Mouse (Mus musculus): ENCODE results near the gene Apol6. TPM values are rescaled to one million over a fixed set of nuclear protein-coding genes. Genes with fewer than 3 reads are reported as not detected.
"Not testable (repeated sequence)": the region's sequence is repeated elsewhere in the genome, so short reads cannot be mapped to it uniquely, and the experiment has no call there.

Apol6 gene
- polyA plus RNA-seq, 1 experiment: not detected

GRCm38 (mm10) chr15:77040784-77041183 lies 3.7 kb upstream of the Apol6 start:
- Histone ChIP-seq H3K27me3 (replicated peaks) (peaks cover 74% of the 10 kb centered on the region), H3K4me3 (replicated peaks) (no peak overlapping the region), H3K4me1 (peaks cover 6% of the 10 kb centered on the region; the same call in 1 of the 2 replicates), H3K36me3 (replicated peaks; ENCODE audit: low read length) (no peaks in the 10 kb centered on the region), H3K9me3 (peaks cover 5% of the 10 kb centered on the region; the same call in 1 of the 2 replicates)
- no peak for TF ChIP-seq FLI1 (IDR thresholded peaks at IDR 0.05; ENCODE audit: low read length)
- TF ChIP-seq GATA1 (IDR thresholded peaks at IDR 0.05; ENCODE audit: borderline replicate concordance, low read length): no peak

GRCm38 (mm10) chr15:77045609-77046008 lies 1.1 kb downstream of the Apol6 start:
- 0 out of 2 replicates have a peak, but pooled peaks cover 2% of the 10 kb centered on the region for H3K4me1 ChIP-seq
- TF ChIP-seq GATA1 (IDR thresholded peaks at IDR 0.05; ENCODE audit: borderline replicate concordance, low read length): no peak
- no peak for TF ChIP-seq FLI1 (IDR thresholded peaks at IDR 0.05; ENCODE audit: low read length)
- H3K4me3 ChIP-seq (replicated peaks): no peak overlapping the region
- peaks cover 56% of the 10 kb centered on the region for H3K27me3 ChIP-seq (replicated peaks)
- no peaks in the 10 kb centered on the region for H3K36me3 ChIP-seq (replicated peaks; ENCODE audit: low read length)
- peaks cover 9% of the 10 kb centered on the region for H3K9me3 ChIP-seq

GRCm38 (mm10) chr15:77050570-77050969 lies 6.0 kb downstream of the Apol6 start, which contains the start of gene Mb:
Gene Mb, minus strand, starts transcription at chr15:77050670.
- Histone ChIP-seq H3K36me3 (replicated peaks; ENCODE audit: low read length) (no peaks in the 10 kb centered on the region), H3K4me1 (no peaks in the 10 kb centered on the region), H3K9me3 (peaks cover 5% of the 10 kb centered on the region; the same call in 1 of the 2 replicates), H3K27me3 (replicated peaks) (peaks cover 54% of the 10 kb centered on the region), H3K4me3 (replicated peaks) (no peak within 1 kb of the TSS)
- no peak for TF ChIP-seq FLI1 (IDR thresholded peaks at IDR 0.05; ENCODE audit: low read length)
- no peak for TF ChIP-seq GATA1 (IDR thresholded peaks at IDR 0.05; ENCODE audit: borderline replicate concordance, low read length)

GRCm38 (mm10) chr15:77052176-77052575 lies 7.6 kb downstream of the Apol6 start:
- H3K4me3 ChIP-seq (replicated peaks): no peak overlapping the region
- no peaks in the 10 kb centered on the region for H3K4me1 ChIP-seq
- 0 out of 2 replicates have a peak, but pooled peaks cover 2% of the 10 kb centered on the region for H3K9me3 ChIP-seq
- TF ChIP-seq GATA1 (IDR thresholded peaks at IDR 0.05; ENCODE audit: borderline replicate concordance, low read length) (no peak), FLI1 (IDR thresholded peaks at IDR 0.05; ENCODE audit: low read length) (no peak)
- no peaks in the 10 kb centered on the region for H3K36me3 ChIP-seq (replicated peaks; ENCODE audit: low read length)
- peaks cover 48% of the 10 kb centered on the region for H3K27me3 ChIP-seq (replicated peaks)

GRCm38 (mm10) chr15:77053021-77053420 lies 8.5 kb downstream of the Apol6 start:
- H3K9me3 ChIP-seq: no peaks in the 10 kb centered on the region
- H3K4me1 ChIP-seq: no peaks in the 10 kb centered on the region
- H3K4me3 ChIP-seq (replicated peaks): no peak overlapping the region
- no peak for TF ChIP-seq GATA1 (IDR thresholded peaks at IDR 0.05; ENCODE audit: borderline replicate concordance, low read length)
- no peak for TF ChIP-seq FLI1 (IDR thresholded peaks at IDR 0.05; ENCODE audit: low read length)
- H3K36me3 ChIP-seq (replicated peaks; ENCODE audit: low read length): no peaks in the 10 kb centered on the region
- peaks cover 50% of the 10 kb centered on the region for H3K27me3 ChIP-seq (replicated peaks)

- Histone ChIP-seq H3K4me3 (replicated peaks) (no peak overlapping the region), H3K27me3 (replicated peaks) (peaks cover 36% of the 10 kb centered on the region)
- TF ChIP-seq GATA1 (IDR thresholded peaks at IDR 0.05; ENCODE audit: borderline replicate concordance, low read length): no peak
- no peak for TF ChIP-seq FLI1 (IDR thresholded peaks at IDR 0.05; ENCODE audit: low read length)
Observed at GRCm38 (mm10) chr15:77054611-77055175, 10.2 kb downstream of the Apol6 start.

GRCm38 (mm10) chr15:77056001-77056790 lies 11.7 kb downstream of the Apol6 start:
- Histone ChIP-seq H3K9me3 (peaks cover 3% of the 10 kb centered on the region; the same call in 1 of the 2 replicates), H3K4me1 (no peaks in the 10 kb centered on the region), H3K27me3 (replicated peaks) (peaks cover 30% of the 10 kb centered on the region), H3K36me3 (replicated peaks; ENCODE audit: low read length) (no peaks in the 10 kb centered on the region), H3K4me3 (replicated peaks) (no peak overlapping the region)
- TF ChIP-seq GATA1 (IDR thresholded peaks at IDR 0.05; ENCODE audit: borderline replicate concordance, low read length): no peak
- no peak for TF ChIP-seq FLI1 (IDR thresholded peaks at IDR 0.05; ENCODE audit: low read length)

More at GRCm38 (mm10) chr15:77054611-77055175, 10.2 kb downstream of the Apol6 start:
- Histone ChIP-seq H3K36me3 (replicated peaks; ENCODE audit: low read length) (no peaks in the 10 kb centered on the region), H3K9me3 (no peaks in the 10 kb centered on the region), H3K4me1 (no peaks in the 10 kb centered on the region)

GRCm38 (mm10) chr15:77056791-77057051 lies 12.2 kb downstream of the Apol6 start:
- H3K27me3 ChIP-seq (replicated peaks): peaks cover 30% of the 10 kb centered on the region
- peaks cover 6% of the 10 kb centered on the region; the same call in 1 of the 2 replicates for H3K9me3 ChIP-seq
- no peak overlapping the region for H3K4me3 ChIP-seq (replicated peaks)
- no peak for TF ChIP-seq GATA1 (IDR thresholded peaks at IDR 0.05; ENCODE audit: borderline replicate concordance, low read length)
- no peak for TF ChIP-seq FLI1 (IDR thresholded peaks at IDR 0.05; ENCODE audit: low read length)
- H3K36me3 ChIP-seq (replicated peaks; ENCODE audit: low read length): no peaks in the 10 kb centered on the region
- no peaks in the 10 kb centered on the region for H3K4me1 ChIP-seq

GRCm38 (mm10) chr15:77058566-77058965 lies 14.0 kb downstream of the Apol6 start:
- no peaks in the 10 kb centered on the region for H3K4me1 ChIP-seq
- peaks cover 24% of the 10 kb centered on the region for H3K27me3 ChIP-seq (replicated peaks)
- TF ChIP-seq FLI1 (IDR thresholded peaks at IDR 0.05; ENCODE audit: low read length): no peak
- no peak for TF ChIP-seq GATA1 (IDR thresholded peaks at IDR 0.05; ENCODE audit: borderline replicate concordance, low read length)
- H3K9me3 ChIP-seq: peaks cover 16% of the 10 kb centered on the region
- no peak overlapping the region for H3K4me3 ChIP-seq (replicated peaks)
- no peaks in the 10 kb centered on the region for H3K36me3 ChIP-seq (replicated peaks; ENCODE audit: low read length)

GRCm38 (mm10) chr15:77059416-77059815 lies 14.9 kb downstream of the Apol6 start:
- H3K9me3 ChIP-seq: peaks cover 22% of the 10 kb centered on the region
- peaks cover 18% of the 10 kb centered on the region for H3K27me3 ChIP-seq (replicated peaks)
- H3K4me1 ChIP-seq; H3K4me3 ChIP-seq (replicated peaks); H3K36me3 ChIP-seq (replicated peaks; ENCODE audit: low read length): not testable (repeated sequence)
